Mouse (Mus musculus) kidney, postnatal 10 days (tissue): Measurements from ENCODE around the gene Zfp956.
"Not testable (repeated sequence)": the region's sequence is repeated elsewhere in the genome, so short reads cannot be mapped to it uniquely, and the experiment has no call there.

Experiments
- DNase-seq: peaks from one replicate; pipeline ENCODE4 v3.0.0; 2021; ENCODE audit warnings: mixed read lengths

Gene Zfp956

DNA sequence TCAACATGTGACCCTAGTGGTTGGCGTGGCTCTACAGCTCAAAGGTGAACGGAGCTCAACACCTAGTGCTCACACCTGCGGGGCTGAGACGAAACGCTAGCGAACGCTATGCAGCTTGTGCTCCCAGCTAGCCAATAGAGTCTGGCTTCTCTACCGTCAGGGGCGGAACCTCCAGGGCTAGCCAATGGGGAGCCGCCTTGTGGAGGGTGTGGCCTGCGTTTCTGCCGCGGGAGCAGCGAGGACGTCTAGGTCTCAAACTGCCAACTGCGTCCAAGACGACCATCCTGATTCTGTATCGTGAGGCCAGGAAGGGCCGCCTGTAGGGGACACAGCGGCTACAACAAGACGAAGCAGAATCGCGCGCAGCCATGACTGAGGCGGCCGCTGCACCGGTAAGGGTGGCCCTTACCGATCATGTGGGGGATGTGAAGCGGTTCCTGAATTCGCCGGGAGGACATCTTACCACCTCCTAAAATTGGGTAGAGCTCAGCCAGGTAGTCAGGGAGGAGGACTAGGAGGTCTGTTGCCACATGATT lies at the start of gene Zfp956:
Gene Zfp956, plus strand, starts transcription at position 200 of the 536 bp plus-strand sequence.
- DNase-seq: peak; percentile 95

DNA sequence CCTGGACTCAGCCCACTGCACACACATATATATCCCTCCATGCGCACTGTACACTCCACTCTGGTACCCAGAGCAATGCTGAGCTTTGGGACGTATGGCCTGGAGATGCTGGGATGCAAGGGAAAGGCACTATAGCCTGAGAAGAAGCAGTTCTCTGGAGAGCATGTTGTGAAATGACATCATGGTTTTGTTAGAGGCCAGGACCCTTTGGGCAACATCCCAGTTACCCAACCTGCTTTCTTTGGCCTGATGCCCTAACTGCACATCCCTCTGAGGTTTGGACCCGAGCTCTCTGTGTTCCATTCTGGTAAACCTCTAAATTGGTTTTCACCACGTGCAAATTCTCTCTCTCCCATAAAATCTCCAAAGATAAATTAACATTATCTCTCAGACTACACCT lies 49.6 kb upstream of the Zfp956 start:
- DNase-seq: no peak

DNA sequence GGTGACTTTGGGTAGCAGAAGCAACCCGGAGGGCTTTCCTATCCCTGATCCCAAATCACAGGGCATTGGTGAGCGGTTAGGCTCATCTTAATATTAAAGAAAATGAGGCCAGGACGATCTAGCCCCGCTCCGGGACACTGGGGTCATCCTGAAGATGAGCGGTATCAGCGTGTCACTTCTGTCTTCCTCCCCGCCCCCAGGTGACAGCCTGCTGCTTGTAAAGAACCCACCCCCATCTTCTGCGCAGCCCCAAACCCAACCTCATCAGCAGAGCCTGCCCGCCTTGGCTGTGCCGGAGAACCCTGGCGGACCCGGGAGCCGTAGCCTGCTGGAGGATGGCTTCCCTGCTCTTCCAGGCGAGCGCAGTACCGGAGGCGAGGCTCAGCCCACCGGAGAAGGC lies 48.8 kb upstream of the Zfp956 start:
- no peak for DNase-seq

DNA sequence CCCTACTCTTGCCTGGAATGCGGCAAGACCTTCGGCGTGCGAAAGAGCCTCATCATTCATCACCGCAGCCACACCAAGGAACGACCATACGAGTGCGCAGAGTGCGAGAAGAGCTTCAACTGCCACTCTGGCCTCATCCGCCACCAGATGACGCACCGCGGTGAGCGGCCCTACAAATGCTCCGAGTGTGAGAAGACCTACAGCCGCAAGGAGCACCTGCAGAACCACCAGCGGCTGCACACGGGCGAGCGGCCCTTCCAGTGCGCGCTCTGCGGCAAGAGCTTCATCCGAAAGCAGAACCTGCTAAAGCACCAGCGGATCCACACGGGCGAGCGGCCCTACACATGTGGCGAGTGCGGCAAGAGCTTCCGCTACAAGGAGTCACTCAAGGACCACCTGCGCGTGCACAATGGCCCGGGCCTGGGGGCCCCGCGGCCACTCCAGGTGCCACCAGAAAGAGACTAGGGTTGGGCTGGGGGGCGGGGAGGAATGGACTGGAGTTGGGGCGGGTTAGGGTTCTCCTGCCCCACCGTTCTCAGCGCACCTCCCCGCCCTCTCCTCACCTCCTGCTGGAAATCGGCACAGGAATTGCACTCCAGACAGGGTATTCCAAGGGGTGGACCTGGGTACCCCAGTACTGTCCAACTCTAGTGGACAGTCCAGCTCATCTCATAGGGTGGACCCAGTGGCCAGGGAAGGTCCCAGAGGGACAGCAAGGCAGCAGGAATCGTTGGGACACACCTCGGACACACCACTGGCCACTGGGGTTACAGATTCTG lies 48.1 kb upstream of the Zfp956 start:
- DNase-seq: no peak

GRCm38 (mm10) chr6:47906326-47906725 lies 46.9 kb upstream of the Zfp956 start:
- no peak for DNase-seq

DNA sequence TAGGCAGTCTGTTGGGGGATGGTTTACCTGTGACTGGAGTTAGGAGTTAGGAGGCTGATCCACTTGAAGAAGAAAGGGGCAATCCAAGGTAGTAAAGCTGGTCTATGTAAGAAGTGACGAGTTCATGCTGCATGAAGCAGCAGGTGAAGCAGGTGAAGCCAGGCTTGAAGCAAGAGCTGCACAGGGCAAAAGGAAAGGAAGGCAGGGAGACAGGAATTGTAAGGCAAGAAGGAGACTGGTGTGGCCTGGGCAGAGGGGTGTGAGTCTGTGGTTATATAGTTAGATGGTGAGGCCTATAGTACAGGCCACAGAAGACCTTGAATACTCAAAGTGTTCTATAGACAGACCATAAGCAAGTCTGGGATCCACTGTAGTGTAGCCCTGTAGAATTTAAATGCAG lies 44.2 kb upstream of the Zfp956 start:
- no peak for DNase-seq

- DNase-seq: no peak
Measured at GRCm38 (mm10) chr6:47911650-47912049, 41.5 kb upstream of the Zfp956 start.

DNA sequence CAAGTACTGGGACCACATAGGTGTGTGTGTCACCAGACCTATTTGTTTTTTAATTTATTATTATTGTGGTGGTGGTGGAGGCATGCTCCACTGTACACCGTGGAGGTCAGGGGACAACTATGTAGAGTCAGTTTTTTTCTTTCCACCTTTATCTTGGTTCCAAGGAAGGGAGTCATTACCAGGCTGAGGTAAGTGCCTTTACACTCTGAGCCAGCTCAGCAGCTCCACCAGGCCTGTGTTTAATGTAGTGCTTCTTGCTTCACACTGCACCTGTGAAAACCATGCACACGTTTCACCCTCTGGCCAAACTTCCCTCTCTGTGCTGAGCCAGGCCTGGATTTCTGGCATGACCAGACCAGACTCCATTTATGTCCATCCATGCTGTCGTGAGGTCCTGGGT lies 40.2 kb upstream of the Zfp956 start:
- DNase-seq: no peak

DNA sequence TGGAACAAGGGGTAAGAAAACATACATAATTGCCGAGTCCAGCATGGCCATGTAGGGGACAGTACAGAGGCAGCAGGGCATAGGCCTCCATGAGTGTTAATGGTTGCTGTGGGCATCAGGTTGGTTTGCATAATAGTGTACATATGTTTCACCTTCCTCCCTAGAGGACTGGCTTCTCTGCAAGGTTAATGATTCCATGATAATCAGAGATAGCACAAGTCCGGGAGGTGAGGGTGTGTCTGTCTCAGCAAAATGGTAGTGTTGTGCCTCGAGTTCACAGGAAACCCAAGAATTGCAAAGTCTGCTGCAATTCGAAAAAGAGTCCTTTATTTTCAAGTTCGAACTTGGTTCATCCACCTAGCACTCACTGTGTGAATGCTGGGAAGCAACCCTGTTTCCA lies 36.1 kb upstream of the Zfp956 start:
- DNase-seq: no peak

DNA sequence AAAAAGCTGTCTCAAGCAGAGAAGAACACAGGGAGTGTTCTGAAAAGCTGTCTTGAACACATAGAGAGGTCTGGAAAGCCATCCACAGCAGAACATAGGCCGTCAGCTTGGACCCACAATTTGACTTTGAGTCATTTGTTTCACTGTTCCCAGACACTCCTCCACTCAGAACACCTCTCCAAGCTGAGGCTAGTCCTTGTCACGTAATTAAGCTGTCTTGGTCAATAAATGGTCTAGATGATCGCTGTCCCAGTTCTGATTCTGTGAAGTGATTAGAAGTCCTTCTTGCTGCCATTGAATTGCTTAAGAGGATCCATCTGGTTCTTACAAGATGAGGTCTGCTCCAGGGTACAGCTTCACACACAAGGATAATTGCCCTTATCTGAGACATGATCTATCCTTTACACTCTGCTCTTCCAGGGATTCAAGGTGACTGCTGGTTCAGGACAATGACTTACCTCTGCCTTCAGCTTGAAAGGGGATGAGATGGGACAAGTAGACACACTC lies 34.4 kb upstream of the Zfp956 start:
- no peak for DNase-seq

DNA sequence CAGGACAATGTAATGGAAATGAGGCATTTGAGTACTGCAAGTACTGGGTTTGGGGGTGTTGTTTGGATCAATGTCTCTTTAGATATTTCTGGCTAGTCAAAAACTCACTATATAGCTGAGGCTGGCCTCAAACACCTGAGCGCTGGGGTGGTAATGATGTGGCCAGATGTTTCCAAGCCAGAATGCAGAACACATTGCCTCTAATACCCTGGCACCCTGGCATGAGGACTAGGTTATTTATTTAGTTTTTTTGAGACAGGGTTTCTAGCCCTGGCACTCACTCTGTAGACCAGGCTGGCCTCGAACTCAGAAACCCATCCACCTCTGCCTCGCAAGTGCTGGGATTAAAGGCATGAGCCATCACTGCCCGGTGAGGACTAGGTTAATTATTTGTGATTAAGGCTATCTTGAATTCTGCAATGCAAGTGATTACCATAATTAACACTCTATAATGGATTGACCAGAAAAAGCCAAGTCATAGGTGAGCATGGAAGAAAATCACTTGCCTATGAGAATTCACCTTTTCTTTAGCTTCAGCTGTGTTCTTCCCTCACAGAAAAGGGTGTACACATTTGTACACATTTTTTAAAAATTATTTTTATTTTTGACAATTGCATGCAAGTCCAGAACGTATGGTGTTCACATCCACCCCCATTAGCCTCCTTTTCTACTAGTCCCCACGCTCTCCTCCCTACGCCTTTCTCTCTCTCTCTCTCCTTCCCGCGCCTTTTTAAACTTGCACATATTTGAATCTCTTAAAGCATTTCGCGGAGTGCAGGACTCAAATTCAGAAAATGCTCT lies 33.3 kb upstream of the Zfp956 start:
- no peak for DNase-seq

DNA sequence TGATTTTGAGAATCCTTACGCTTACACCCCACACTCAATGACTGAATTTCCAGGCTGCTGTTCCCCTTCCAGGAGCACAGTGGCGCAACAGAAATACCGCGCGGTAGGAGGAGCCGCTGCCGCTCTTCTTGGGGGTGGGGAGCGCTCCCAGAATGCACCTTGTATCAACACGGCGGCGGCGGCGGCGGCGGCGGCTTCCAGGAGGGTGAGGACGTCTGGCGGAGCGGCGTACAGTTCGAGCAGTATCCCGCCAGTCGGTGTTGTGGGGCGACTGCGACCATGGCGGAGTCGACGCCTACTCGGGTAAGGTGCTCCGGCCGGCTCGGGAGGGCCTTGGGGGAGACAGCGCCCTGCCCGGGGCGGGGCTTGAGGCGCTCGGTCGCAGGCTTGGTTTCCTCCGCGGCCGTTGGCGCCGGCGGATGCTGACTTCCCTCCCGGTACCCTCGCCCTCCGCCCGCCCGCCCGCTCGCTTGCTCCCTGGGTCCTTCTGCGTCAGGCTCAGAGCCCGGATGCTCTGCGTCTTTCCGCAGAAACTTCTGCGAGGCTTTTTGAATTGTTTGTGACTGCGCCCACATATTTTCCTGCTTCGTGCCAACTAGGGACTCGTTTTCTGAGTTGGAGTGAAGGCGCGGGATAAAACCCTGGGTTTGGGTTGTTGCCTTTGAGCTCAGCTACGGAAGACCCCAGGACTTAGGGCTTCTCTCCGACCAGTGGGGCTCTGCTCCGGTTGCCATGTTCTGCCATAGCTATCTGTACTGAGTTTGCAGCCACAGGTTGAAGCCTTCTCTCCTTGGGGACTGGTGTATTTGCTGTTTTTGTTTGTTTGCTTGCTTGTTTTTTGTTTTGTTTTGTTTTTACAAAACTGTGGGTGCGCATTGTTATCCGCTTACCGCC lies 32.5 kb upstream of the Zfp956 start, which contains the start of gene Zfp212:
Gene Zfp212, plus strand, starts transcription at position 30 of the 894 bp plus-strand sequence.
- DNase-seq: peak; percentile 93

DNA sequence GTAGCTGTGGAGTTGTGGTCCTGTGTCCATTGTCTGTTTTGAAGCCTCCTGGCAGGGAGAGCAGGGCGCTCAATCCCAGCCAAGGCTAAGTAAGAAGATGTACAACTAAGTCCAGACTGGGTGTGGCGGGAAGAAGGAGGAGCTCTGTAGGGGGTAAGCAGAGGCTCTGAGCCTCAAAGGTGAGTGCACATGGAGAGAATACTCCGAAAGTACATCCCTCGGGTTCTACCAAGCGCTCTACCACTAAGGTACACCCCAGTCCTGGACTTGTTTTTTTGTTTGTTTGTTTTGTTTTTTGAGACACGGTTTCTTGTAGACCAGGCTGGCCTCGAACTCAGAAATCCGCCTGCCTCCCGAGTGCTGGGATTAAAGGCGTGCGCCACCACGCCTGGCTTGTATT lies 10.7 kb upstream of the Zfp956 start:
- no peak for DNase-seq

DNA sequence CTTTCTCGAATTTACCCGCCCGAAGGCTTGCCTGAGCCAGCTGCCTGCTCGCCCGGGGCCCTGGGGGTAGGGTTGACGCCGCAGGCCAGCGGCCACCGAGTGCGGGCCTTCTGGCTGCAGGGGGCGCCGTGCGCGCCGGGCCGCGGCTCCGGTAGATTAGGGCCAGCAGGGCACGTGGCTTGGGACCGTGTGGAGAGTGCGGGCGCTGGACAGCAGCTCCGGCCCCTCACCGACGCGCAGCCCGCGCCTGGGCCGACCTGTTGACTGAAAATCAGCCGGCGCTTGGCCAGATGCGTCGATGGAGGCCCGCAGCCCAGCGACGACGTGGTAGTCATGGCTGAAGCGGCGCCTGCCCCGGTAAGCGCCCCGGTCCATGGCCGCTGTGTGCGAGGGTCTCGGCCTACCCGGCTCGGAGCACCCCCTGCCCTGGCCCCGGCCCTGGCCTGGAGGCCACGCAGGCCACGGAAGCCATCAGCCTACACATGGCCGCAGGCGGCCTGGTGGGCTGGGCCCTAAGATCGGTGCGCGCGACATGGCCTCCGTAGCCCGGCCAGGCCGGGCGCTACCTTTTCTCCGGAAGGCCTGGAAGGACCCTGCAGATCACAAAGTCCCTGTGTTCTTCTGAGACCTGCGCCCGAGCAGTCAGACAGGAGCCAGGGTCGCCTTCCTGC lies 10.0 kb upstream of the Zfp956 start:
- DNase-seq: peak; percentile 82

- no peak for DNase-seq
Measured at GRCm38 (mm10) chr6:47943721-47944120, 9.5 kb upstream of the Zfp956 start.

DNA sequence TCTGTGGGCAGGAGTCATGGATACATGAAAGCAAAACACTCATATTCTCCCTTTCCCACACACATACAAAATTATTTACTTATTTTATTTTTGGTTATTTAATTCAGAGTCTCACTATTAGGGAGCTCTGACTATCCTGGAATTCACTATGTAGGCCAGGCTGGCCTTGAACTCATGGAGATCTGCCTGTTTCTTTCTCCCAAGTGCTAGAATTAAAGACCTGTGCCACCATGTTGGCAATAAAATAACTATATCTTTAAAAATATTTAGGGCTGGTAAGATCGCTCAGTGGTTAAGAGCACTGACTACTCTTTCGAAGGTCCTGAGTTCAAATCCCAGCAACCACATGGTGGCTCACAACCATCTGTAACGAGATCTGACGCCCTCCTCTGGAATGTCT lies 5.8 kb upstream of the Zfp956 start:
- DNase-seq: no peak

DNA sequence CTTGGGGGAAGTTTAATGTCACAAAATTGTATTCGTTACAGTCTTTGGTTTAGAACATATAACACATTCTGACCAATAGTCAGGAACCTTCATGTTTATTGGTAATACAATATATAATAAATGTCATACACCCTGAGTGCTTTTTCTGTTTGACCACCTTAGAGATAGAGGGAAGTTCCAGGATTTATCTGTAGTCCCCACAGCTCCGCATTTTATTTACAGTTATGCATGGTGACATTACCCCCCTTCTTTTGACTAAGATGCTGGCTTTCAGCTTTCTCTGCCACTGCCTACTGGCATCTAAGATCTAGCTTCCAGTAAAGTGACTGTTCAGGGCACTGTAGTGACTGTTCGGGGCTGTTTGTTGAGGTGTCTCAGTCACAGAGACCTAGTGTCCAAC lies 1.2 kb downstream of the Zfp956 start:
- DNase-seq: no peak

GRCm38 (mm10) chr6:47957816-47958215 lies 4.6 kb downstream of the Zfp956 start:
- DNase-seq: no peak

GRCm38 (mm10) chr6:47960685-47961421 lies 7.7 kb downstream of the Zfp956 start:
- no peak for DNase-seq

- no peak for DNase-seq
Measured at GRCm38 (mm10) chr6:47963051-47963450, 9.9 kb downstream of the Zfp956 start.

- not testable (repeated sequence) for DNase-seq
Measured at GRCm38 (mm10) chr6:47968166-47968565, 15.0 kb downstream of the Zfp956 start.
